Mouse (Mus musculus) left cerebral cortex, postnatal 10 days (tissue): ENCODE data around the gene Pdzd2. TPM values are rescaled to one million over a fixed set of nuclear protein-coding genes. Genes with fewer than 3 reads are reported as not detected.

Source experiments
- DNase-seq, 2 experiments: peaks; one replicate each; pipeline ENCODE4 v3.0.0; 2021 to 2022; ENCODE audit warnings: low spot score in 2 of 2, mixed read lengths in 1 of 2; ENCODE audit errors: extremely low spot score in 1 of 2
- intact Hi-C: fragments of 180-260 bp; cut with DNase I; formaldehyde crosslinking; loops from one replicate; pipeline ENCODE4 v1.15.1; 2025
- total RNA-seq, 2 experiments: library from RNA; stranded (reverse); gene quantifications; 2 replicates each; pipeline ENCODE4 v1.2.3; 2021

Pdzd2 gene
- total RNA-seq = 100 to 1,000 TPM; 106 to 114 TPM

- DNase-seq = peak; percentile 97
- intact Hi-C loops = loop anchor here (2.0 to 5.0 kb wide), 3 partner anchors 42 to 153 kb away; no protein-coding TSS in a partner anchor
Observed at GRCm38 (mm10) chr15:12739277-12740247, at the start of gene Pdzd2. Gene Pdzd2, minus strand, starts transcription at chr15:12739924.

- no peak for DNase-seq
- intact Hi-C loops = loop anchor here (5.0 kb wide), 1 partner anchor 47 kb away; no protein-coding TSS in a partner anchor
Observed at GRCm38 (mm10) chr15:12789406-12789867, 49.7 kb upstream of the Pdzd2 start.

- intact Hi-C loops = loop anchor here (5.0 kb wide), 1 partner anchor 46 kb away; no protein-coding TSS in a partner anchor
Observed at GRCm38 (mm10) chr15:12788536-12788935, 48.8 kb upstream of the Pdzd2 start.

GRCm38 (mm10) chr15:12781729-12782326 lies 42.1 kb upstream of the Pdzd2 start:
- no peak for DNase-seq
- intact Hi-C loops = no loop called here

More at GRCm38 (mm10) chr15:12788536-12788935, 48.8 kb upstream of the Pdzd2 start:
- DNase-seq = no peak

- DNase-seq = no peak
- intact Hi-C loops = no loop called here
Observed at GRCm38 (mm10) chr15:12781296-12781695, 41.6 kb upstream of the Pdzd2 start.

GRCm38 (mm10) chr15:12774149-12774753 lies 34.5 kb upstream of the Pdzd2 start:
- DNase-seq = no peak
- intact Hi-C loops = no loop called here

GRCm38 (mm10) chr15:12770958-12771357 lies 31.2 kb upstream of the Pdzd2 start:
- intact Hi-C loops = no loop called here
- DNase-seq = peak; percentile 61 to 62

- no peak for DNase-seq
- intact Hi-C loops = no loop called here
Observed at GRCm38 (mm10) chr15:12766848-12767247, 27.1 kb upstream of the Pdzd2 start.

GRCm38 (mm10) chr15:12763147-12763546 lies 23.4 kb upstream of the Pdzd2 start:
- intact Hi-C loops = no loop called here
- no peak for DNase-seq

GRCm38 (mm10) chr15:12762258-12762913 lies 22.7 kb upstream of the Pdzd2 start:
- intact Hi-C loops = no loop called here
- DNase-seq = no peak

- DNase-seq = no peak
- intact Hi-C loops = no loop called here
Observed at GRCm38 (mm10) chr15:12760747-12761146, 21.0 kb upstream of the Pdzd2 start.

GRCm38 (mm10) chr15:12758461-12758860 lies 18.7 kb upstream of the Pdzd2 start:
- intact Hi-C loops = no loop called here
- DNase-seq = no peak

GRCm38 (mm10) chr15:12757757-12758156 lies 18.0 kb upstream of the Pdzd2 start:
- no peak for DNase-seq
- intact Hi-C loops = no loop called here

- intact Hi-C loops = no loop called here
- no peak for DNase-seq
Observed at GRCm38 (mm10) chr15:12753201-12753600, 13.5 kb upstream of the Pdzd2 start.

GRCm38 (mm10) chr15:12750963-12751362 lies 11.2 kb upstream of the Pdzd2 start:
- intact Hi-C loops = no loop called here
- DNase-seq = no peak

GRCm38 (mm10) chr15:12749549-12750301 lies 10.0 kb upstream of the Pdzd2 start:
- intact Hi-C loops = no loop called here

GRCm38 (mm10) chr15:12742117-12742906 lies 2.6 kb upstream of the Pdzd2 start:
- DNase-seq = no peak
- intact Hi-C loops = loop anchor here (5.0 kb wide), 1 partner anchor 45 kb away; no protein-coding TSS in a partner anchor

More at GRCm38 (mm10) chr15:12749549-12750301, 10.0 kb upstream of the Pdzd2 start:
- no peak for DNase-seq
